Mouse (Mus musculus): ENCODE measurements around the gene Ptprn. TPM values are rescaled to one million over a fixed set of nuclear protein-coding genes. Genes with fewer than 3 reads are reported as not detected.

The Ptprn gene
- polyA plus RNA-seq, 1 experiment from 2014 or later = 0.16 TPM

Small RNA genes lying within 50 kb of the gene (microRNA-seq; reads per million reads assigned to microRNA genes)
- gene Gm27943 = not detected

Other genes with a start within 250 kb of the Ptprn start
- gene Nhej1, start 139.3 kb downstream of the Ptprn start, polyA plus RNA-seq (2014; fragmentation: Nextera tagmentation; extraction: Ambion mirVana) = 11.2 and 12.7 TPM in 2 replicates
- gene Slc23a3, start 130.6 kb downstream of the Ptprn start, polyA plus RNA-seq (2014; fragmentation: Nextera tagmentation; extraction: Ambion mirVana) = not detected in 2 replicates
- 37.9 and 38.1 TPM in 2 replicates for gene Cnppd1, start 121.8 kb downstream of the Ptprn start, polyA plus RNA-seq (2014; fragmentation: Nextera tagmentation; extraction: Ambion mirVana)
- 30.4 and 32.6 TPM in 2 replicates for gene Retreg2, start 121.7 kb downstream of the Ptprn start, polyA plus RNA-seq (2014; fragmentation: Nextera tagmentation; extraction: Ambion mirVana)
- gene Zfand2b, start 95.9 kb downstream of the Ptprn start, polyA plus RNA-seq (2014; fragmentation: Nextera tagmentation; extraction: Ambion mirVana) = 30.2 and 31.3 TPM in 2 replicates
- 24.8 and 28.1 TPM in 2 replicates for gene Abcb6, start 84.1 kb downstream of the Ptprn start, polyA plus RNA-seq (2014; fragmentation: Nextera tagmentation; extraction: Ambion mirVana)
- gene Ankzf1, start 72.4 kb downstream of the Ptprn start, polyA plus RNA-seq (2014; fragmentation: Nextera tagmentation; extraction: Ambion mirVana) = 17.5 and 19.7 TPM in 2 replicates
- gene Atg9a, start 72.3 kb downstream of the Ptprn start, polyA plus RNA-seq (2014; fragmentation: Nextera tagmentation; extraction: Ambion mirVana) = 15.1 and 18.0 TPM in 2 replicates
- 17.7 and 18.5 TPM in 2 replicates for gene Glb1l, start 53.7 kb downstream of the Ptprn start, polyA plus RNA-seq (2014; fragmentation: Nextera tagmentation; extraction: Ambion mirVana)
- 125 and 132 TPM in 2 replicates for gene Stk16, start 53.7 kb downstream of the Ptprn start, polyA plus RNA-seq (2014; fragmentation: Nextera tagmentation; extraction: Ambion mirVana)
- gene Tuba4a, start 44.6 kb downstream of the Ptprn start, polyA plus RNA-seq (2014; fragmentation: Nextera tagmentation; extraction: Ambion mirVana) = 14.0 and 16.4 TPM in 2 replicates
- not detected in 2 replicates for gene A630095N17Rik, start 32.4 kb downstream of the Ptprn start, polyA plus RNA-seq (2014; fragmentation: Nextera tagmentation; extraction: Ambion mirVana)
- 16.9 and 17.6 TPM in 2 replicates for gene Dnajb2, start 28.1 kb downstream of the Ptprn start, polyA plus RNA-seq (2014; fragmentation: Nextera tagmentation; extraction: Ambion mirVana)
- gene Resp18, start 13.9 kb upstream of the Ptprn start, polyA plus RNA-seq (2014; fragmentation: Nextera tagmentation; extraction: Ambion mirVana) = not detected in 2 replicates
- 112 TPM in 2 replicates for gene Dnpep, start 53.5 kb upstream of the Ptprn start, polyA plus RNA-seq (2014; fragmentation: Nextera tagmentation; extraction: Ambion mirVana)
- gene Des, start 95.8 kb upstream of the Ptprn start, polyA plus RNA-seq (2014; fragmentation: Nextera tagmentation; extraction: Ambion mirVana) = 5.0 and 5.3 TPM in 2 replicates
- 32.9 and 33.6 TPM in 2 replicates for gene Speg, start 110.8 kb upstream of the Ptprn start, polyA plus RNA-seq (2014; fragmentation: Nextera tagmentation; extraction: Ambion mirVana)
- gene Gmppa, start 171.4 kb upstream of the Ptprn start, polyA plus RNA-seq (2014; fragmentation: Nextera tagmentation; extraction: Ambion mirVana) = 44.9 and 49.9 TPM in 2 replicates
- 0.07 and 0.13 TPM in 2 replicates for gene Asic4, start 185.9 kb upstream of the Ptprn start, polyA plus RNA-seq (2014; fragmentation: Nextera tagmentation; extraction: Ambion mirVana)
- gene Chpf, start 214.8 kb upstream of the Ptprn start, polyA plus RNA-seq (2014; fragmentation: Nextera tagmentation; extraction: Ambion mirVana) = 14.2 and 16.1 TPM in 2 replicates
- gene Tmem198, start 215.0 kb upstream of the Ptprn start, polyA plus RNA-seq (2014; fragmentation: Nextera tagmentation; extraction: Ambion mirVana) = 0.17 and 0.18 TPM in 2 replicates
- 67.4 and 72.5 TPM in 2 replicates for gene Obsl1, start 241.9 kb upstream of the Ptprn start, polyA plus RNA-seq (2014; fragmentation: Nextera tagmentation; extraction: Ambion mirVana)
- 1.3 and 2.3 TPM in 2 replicates for gene Inha, start 242.6 kb upstream of the Ptprn start, polyA plus RNA-seq (2014; fragmentation: Nextera tagmentation; extraction: Ambion mirVana)

All from limb, embryonic 11.5 days (tissue).